Mouse (Mus musculus) thymus, postnatal 4 days (tissue): ENCODE data around the gene Tmem121b.

Source experiments
- DNase-seq: peaks from one replicate; pipeline ENCODE4 v3.0.0; 2021

The Tmem121b gene

GRCm38 (mm10) chr6:120493374-120494181 lies at the start of gene Tmem121b:
Gene Tmem121b (minus strand): TSS chr6:120493807.
- DNase-seq, result peak; percentile 63

- DNase-seq, result no peak
These were observed 48.5 kb upstream of the Tmem121b start for GRCm38 (mm10) chr6:120542061-120542460.

- DNase-seq, result no peak
These were observed 47.8 kb upstream of the Tmem121b start for GRCm38 (mm10) chr6:120541386-120541785.

- no peak for DNase-seq
These were observed 46.2 kb upstream of the Tmem121b start for GRCm38 (mm10) chr6:120539781-120540231.

- peak; percentile 82 for DNase-seq
These were observed 45.6 kb upstream of the Tmem121b start for GRCm38 (mm10) chr6:120539132-120539759.

- no peak for DNase-seq
These were observed 42.7 kb upstream of the Tmem121b start for GRCm38 (mm10) chr6:120536337-120536736.

GRCm38 (mm10) chr6:120532594-120532993 lies 39.0 kb upstream of the Tmem121b start:
- DNase-seq, result no peak

GRCm38 (mm10) chr6:120531020-120531965 lies 37.7 kb upstream of the Tmem121b start, which contains the start of gene Hdhd5:
Gene Hdhd5 (minus strand): TSS chr6:120531319.
- DNase-seq, result peak; percentile 98

GRCm38 (mm10) chr6:120529123-120529522 lies 35.5 kb upstream of the Tmem121b start:
- DNase-seq, result peak; percentile 46

GRCm38 (mm10) chr6:120524796-120525195 lies 31.2 kb upstream of the Tmem121b start:
- no peak for DNase-seq

GRCm38 (mm10) chr6:120519647-120520046 lies 26.0 kb upstream of the Tmem121b start:
- no peak for DNase-seq

GRCm38 (mm10) chr6:120517311-120517710 lies 23.7 kb upstream of the Tmem121b start:
- DNase-seq, result no peak

- no peak for DNase-seq
These were observed 23.3 kb upstream of the Tmem121b start for GRCm38 (mm10) chr6:120516879-120517278.

- DNase-seq, result no peak
These were observed 22.8 kb upstream of the Tmem121b start for GRCm38 (mm10) chr6:120516422-120516821.

GRCm38 (mm10) chr6:120511212-120511611 lies 17.6 kb upstream of the Tmem121b start:
- no peak for DNase-seq

GRCm38 (mm10) chr6:120510425-120510824 lies 16.8 kb upstream of the Tmem121b start:
- DNase-seq, result no peak

GRCm38 (mm10) chr6:120509975-120510374 lies 16.4 kb upstream of the Tmem121b start:
- DNase-seq, result no peak

GRCm38 (mm10) chr6:120508645-120509044 lies 15.0 kb upstream of the Tmem121b start:
- DNase-seq, result no peak

- DNase-seq, result no peak
These were observed 11.9 kb upstream of the Tmem121b start for GRCm38 (mm10) chr6:120505531-120505930.

GRCm38 (mm10) chr6:120504051-120504450 lies 10.4 kb upstream of the Tmem121b start:
- DNase-seq, result no peak

GRCm38 (mm10) chr6:120496544-120496943 lies 2.9 kb upstream of the Tmem121b start:
- no peak for DNase-seq

GRCm38 (mm10) chr6:120492499-120493373 lies 871 bp downstream of the Tmem121b start:
- DNase-seq, result peak; percentile 59
